Mouse (Mus musculus): ENCODE measurements around the gene Ocln. TPM values are rescaled to one million over a fixed set of nuclear protein-coding genes. Genes with fewer than 3 reads are reported as not detected.
"Not testable (repeated sequence)": the region's sequence is repeated elsewhere in the genome, so short reads cannot be mapped to it uniquely, and the experiment has no call there.

The Ocln gene
- polyA plus RNA-seq, 1 experiment from 2014 or later: 9.4 TPM

GRCm38 (mm10) chr13:100490424-100490823, 62.1 kb downstream of the Ocln start:
- no peak for ATAC-seq
- H3K4me3 ChIP-seq (ENCODE audit: low read depth, low read length): no peak overlapping the region
- H3K27me3 ChIP-seq (ENCODE audit: control insufficient read depth, insufficient read depth, low read depth, low read length): no peaks in the 10 kb centered on the region
- no peak overlapping the region for H3K9ac ChIP-seq (ENCODE audit: low read depth, low read length)
- H3K9me3 ChIP-seq (replicated peaks; ENCODE audit: control insufficient read depth, low read length, poor library complexity, severe bottlenecking): no peaks in the 10 kb centered on the region
- H3K27ac ChIP-seq (ENCODE audit: low read length): no peak overlapping the region
- 89% methylated on average over 5 of the region's 5 CpGs for WGBS
- peaks cover 7% of the 10 kb centered on the region for H3K4me1 ChIP-seq (ENCODE audit: control insufficient read depth, insufficient read depth, low read length)
- no peak overlapping the region for H3K4me2 ChIP-seq (ENCODE audit: low read length)
- H3K36me3 ChIP-seq (ENCODE audit: control insufficient read depth, insufficient read depth, low read length): peaks cover 14% of the 10 kb centered on the region

DNA sequence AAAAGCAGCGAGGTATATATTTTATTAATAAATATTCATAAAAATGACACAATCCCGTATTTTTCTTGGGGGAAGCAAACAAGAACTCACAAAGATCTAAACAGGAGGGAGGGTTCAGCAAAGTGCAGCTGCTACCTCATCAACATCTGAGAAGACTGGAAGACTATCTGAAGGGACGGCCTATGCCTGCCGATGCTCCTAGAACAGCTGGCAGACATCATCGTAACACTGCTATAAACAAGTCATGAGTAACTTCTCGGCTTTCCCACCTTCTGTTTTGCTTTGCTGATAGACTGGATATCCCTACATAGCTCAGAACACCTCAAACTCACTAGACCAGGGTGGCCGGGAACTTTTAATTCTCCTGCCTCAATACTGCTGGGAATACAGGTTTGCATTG, 68.9 kb downstream of the Ocln start:
- WGBS: over 99% methylated on average over 7 of the region's 7 CpGs
- H3K27ac ChIP-seq (ENCODE audit: low read length): no peak overlapping the region
- H3K4me2 ChIP-seq (ENCODE audit: low read length): no peak overlapping the region
- no peaks in the 10 kb centered on the region for H3K27me3 ChIP-seq (ENCODE audit: control insufficient read depth, insufficient read depth, low read depth, low read length)
- peaks cover 33% of the 10 kb centered on the region for H3K36me3 ChIP-seq (ENCODE audit: control insufficient read depth, insufficient read depth, low read length)
- H3K9ac ChIP-seq (ENCODE audit: low read depth, low read length): no peak overlapping the region
- H3K9me3 ChIP-seq (replicated peaks; ENCODE audit: control insufficient read depth, low read length, poor library complexity, severe bottlenecking): no peaks in the 10 kb centered on the region
- no peak for ATAC-seq
- no peak overlapping the region for H3K4me3 ChIP-seq (ENCODE audit: low read depth, low read length)
- no peaks in the 10 kb centered on the region for H3K4me1 ChIP-seq (ENCODE audit: control insufficient read depth, insufficient read depth, low read length)

GRCm38 (mm10) chr13:100463527-100464222, 88.8 kb downstream of the Ocln start:
- 100% methylated on average over 2 of the region's 2 CpGs for WGBS
- Histone ChIP-seq H3K4me1 (ENCODE audit: control insufficient read depth, insufficient read depth, low read length) (no peaks in the 10 kb centered on the region), H3K4me3 (ENCODE audit: low read depth, low read length) (no peak overlapping the region), H3K9me3 (replicated peaks; ENCODE audit: control insufficient read depth, low read length, poor library complexity, severe bottlenecking) (peaks cover 10% of the 10 kb centered on the region), H3K36me3 (ENCODE audit: control insufficient read depth, insufficient read depth, low read length) (peaks cover 28% of the 10 kb centered on the region), H3K27me3 (ENCODE audit: control insufficient read depth, insufficient read depth, low read depth, low read length) (no peaks in the 10 kb centered on the region), H3K4me2 (ENCODE audit: low read length) (no peak overlapping the region), H3K27ac (ENCODE audit: low read length) (no peak overlapping the region), H3K9ac (ENCODE audit: low read depth, low read length) (no peak overlapping the region)
- ATAC-seq: no peak

DNA sequence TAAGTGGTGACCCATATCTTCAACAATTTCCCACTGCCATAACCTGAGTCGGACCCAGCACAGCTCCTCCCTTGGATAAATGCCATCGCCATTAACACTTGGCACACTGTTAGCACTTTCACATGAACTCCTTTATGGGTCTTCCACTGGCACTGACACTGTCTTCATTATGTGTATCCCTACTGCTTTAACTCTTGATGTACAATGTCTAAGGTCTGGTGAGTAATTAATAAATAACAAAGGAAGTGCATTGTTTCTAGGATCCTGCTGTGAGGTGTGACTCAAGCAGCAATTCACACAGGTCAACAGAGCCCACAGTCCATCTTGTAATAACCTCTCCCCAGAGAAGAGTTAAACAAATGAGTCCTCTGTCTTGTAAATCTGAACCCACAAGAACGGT, 91.2 kb downstream of the Ocln start:
- Histone ChIP-seq H3K27me3 (ENCODE audit: control insufficient read depth, insufficient read depth, low read depth, low read length) (no peaks in the 10 kb centered on the region), H3K4me3 (ENCODE audit: low read depth, low read length) (no peak overlapping the region), H3K27ac (ENCODE audit: low read length) (no peak overlapping the region), H3K9me3 (replicated peaks; ENCODE audit: control insufficient read depth, low read length, poor library complexity, severe bottlenecking) (no peaks in the 10 kb centered on the region), H3K4me1 (ENCODE audit: control insufficient read depth, insufficient read depth, low read length) (no peaks in the 10 kb centered on the region), H3K4me2 (ENCODE audit: low read length) (no peak overlapping the region), H3K9ac (ENCODE audit: low read depth, low read length) (no peak overlapping the region), H3K36me3 (ENCODE audit: control insufficient read depth, insufficient read depth, low read length) (peaks cover 8% of the 10 kb centered on the region)
- ATAC-seq: no peak
- 83% methylated on average over 3 of the region's 3 CpGs for WGBS

DNA sequence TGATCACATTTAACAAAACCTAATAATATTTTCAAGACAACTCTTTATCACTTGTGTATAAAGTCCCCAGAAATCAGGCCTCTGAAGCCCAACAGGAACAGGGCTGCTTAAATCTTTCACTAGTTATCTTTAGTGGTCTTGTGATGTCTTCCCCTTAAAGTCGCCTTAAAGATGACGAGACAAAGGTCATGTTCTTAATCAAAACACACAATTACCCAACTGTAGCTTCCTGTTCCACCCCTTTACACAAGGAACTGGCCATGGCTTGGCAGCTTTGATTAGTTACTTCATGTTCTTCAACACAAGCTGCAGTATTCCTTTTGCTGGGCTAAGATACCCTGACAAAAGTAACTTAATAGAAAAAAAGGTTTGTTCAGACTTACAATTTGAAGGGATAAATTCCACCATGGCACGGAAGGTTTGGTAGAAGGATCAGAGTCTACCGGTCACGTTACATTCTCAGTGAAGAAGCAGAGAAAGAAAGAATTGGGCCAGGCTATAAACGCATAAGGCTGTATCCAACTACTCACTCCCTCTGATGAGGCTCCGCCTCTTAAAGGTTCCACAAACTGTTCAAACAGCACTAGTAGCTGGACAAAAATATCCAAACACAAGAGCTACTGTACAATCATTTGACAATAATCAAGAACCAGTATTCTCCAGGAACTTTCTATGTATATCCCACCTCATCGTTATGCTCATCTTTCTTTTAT, 99.9 kb downstream of the Ocln start, which contains the start of gene Naip1:
TSS of gene Naip1 (minus strand) at position 455 of the 713 bp plus-strand sequence.
- not testable (repeated sequence) for H3K9me3 ChIP-seq (replicated peaks; ENCODE audit: control insufficient read depth, low read length, poor library complexity, severe bottlenecking); H3K36me3 ChIP-seq (ENCODE audit: control insufficient read depth, insufficient read depth, low read length); H3K27ac ChIP-seq (ENCODE audit: low read length); H3K27me3 ChIP-seq (ENCODE audit: control insufficient read depth, insufficient read depth, low read depth, low read length); H3K4me3 ChIP-seq (ENCODE audit: low read depth, low read length); H3K9ac ChIP-seq (ENCODE audit: low read depth, low read length); H3K4me2 ChIP-seq (ENCODE audit: low read length); H3K4me1 ChIP-seq (ENCODE audit: control insufficient read depth, insufficient read depth, low read length); ATAC-seq
- 83% methylated on average over 8 of the region's 8 CpGs for WGBS

GRCm38 (mm10) chr13:100449495-100449894, 103.0 kb downstream of the Ocln start:
- no peak for ATAC-seq
- Histone ChIP-seq H3K36me3 (ENCODE audit: control insufficient read depth, insufficient read depth, low read length) (no peaks in the 10 kb centered on the region), H3K27me3 (ENCODE audit: control insufficient read depth, insufficient read depth, low read depth, low read length) (no peaks in the 10 kb centered on the region), H3K9ac (ENCODE audit: low read depth, low read length) (no peak overlapping the region), H3K4me1 (ENCODE audit: control insufficient read depth, insufficient read depth, low read length) (no peaks in the 10 kb centered on the region), H3K9me3 (replicated peaks; ENCODE audit: control insufficient read depth, low read length, poor library complexity, severe bottlenecking) (no peaks in the 10 kb centered on the region), H3K27ac (ENCODE audit: low read length) (no peak overlapping the region), H3K4me2 (ENCODE audit: low read length) (no peak overlapping the region), H3K4me3 (ENCODE audit: low read depth, low read length) (no peak overlapping the region)
- WGBS: 83% methylated on average over 1 of the region's 1 CpGs

Other genes starting within 250 kb of the Ocln start
- 0.06 TPM in 1 of 2 replicates, not detected in the other for gene Naip6, start 235.0 kb downstream of the Ocln start, polyA plus RNA-seq (2015; fragmentation: Nextera tagmentation; extraction: Ambion mirVana)
- not detected in 2 replicates for gene Naip1, start 99.8 kb downstream of the Ocln start, polyA plus RNA-seq (2015; fragmentation: Nextera tagmentation; extraction: Ambion mirVana)
- 71.7 and 73.4 TPM in 2 replicates for gene Gtf2h2, start 60.1 kb downstream of the Ocln start, polyA plus RNA-seq (2015; fragmentation: Nextera tagmentation; extraction: Ambion mirVana)
- 2.7 and 3.3 TPM in 2 replicates for gene Marveld2, start 64.3 kb upstream of the Ocln start, polyA plus RNA-seq (2015; fragmentation: Nextera tagmentation; extraction: Ambion mirVana)
- 307 and 315 TPM in 2 replicates for gene Ak6, start 98.3 kb upstream of the Ocln start, polyA plus RNA-seq (2015; fragmentation: Nextera tagmentation; extraction: Ambion mirVana)
- gene Rad17, start 98.3 kb upstream of the Ocln start, polyA plus RNA-seq (2015; fragmentation: Nextera tagmentation; extraction: Ambion mirVana): 18.0 and 18.4 TPM in 2 replicates
- 30.4 and 36.6 TPM in 2 replicates for gene Taf9, start 98.9 kb upstream of the Ocln start, polyA plus RNA-seq (2015; fragmentation: Nextera tagmentation; extraction: Ambion mirVana)
- gene Ccdc125, start 117.0 kb upstream of the Ocln start, polyA plus RNA-seq (2015; fragmentation: Nextera tagmentation; extraction: Ambion mirVana): 1.6 TPM in 2 replicates
- gene Cdk7, start 178.2 kb upstream of the Ocln start, polyA plus RNA-seq (2015; fragmentation: Nextera tagmentation; extraction: Ambion mirVana): 39.3 and 42.0 TPM in 2 replicates
- 116 and 130 TPM in 2 replicates for gene Mrps36, start 191.9 kb upstream of the Ocln start, polyA plus RNA-seq (2015; fragmentation: Nextera tagmentation; extraction: Ambion mirVana)
- 5.1 and 6.3 TPM in 2 replicates for gene Cenph, start 223.2 kb upstream of the Ocln start, polyA plus RNA-seq (2015; fragmentation: Nextera tagmentation; extraction: Ambion mirVana)
- gene Ccnb1, start 233.9 kb upstream of the Ocln start, polyA plus RNA-seq (2015; fragmentation: Nextera tagmentation; extraction: Ambion mirVana): 22.2 and 31.0 TPM in 2 replicates